Mouse (Mus musculus) lung, embryonic 16.5 days (tissue): ENCODE measurements around the gene Klf16. TPM values are rescaled to one million over a fixed set of nuclear protein-coding genes. Genes with fewer than 3 reads are reported as not detected.

Source experiments
- ATAC-seq: fragments of 200-750 bp; cut with Nextera tagmentation; 2 replicates; pipeline ENCODE4 v1.8.0; 2017; ENCODE audit warnings: low read depth, mild to moderate bottlenecking, moderate library complexity
- H3K27ac ChIP-seq: fragments of 300-500 bp; sonication (generic); 2 replicates; pipeline ENCODE4 v1.5.1; 2014; ENCODE audit warnings: mild to moderate bottlenecking, control low read depth, low read length
- H3K27me3 ChIP-seq: fragments of 300-500 bp; sonication (generic); 2 replicates; pipeline ENCODE4 v1.6.1; 2014; ENCODE audit warnings: low read depth, low read length, mixed read lengths; ENCODE audit not compliant: control insufficient read depth, insufficient read depth
- H3K36me3 ChIP-seq: fragments of 300-500 bp; sonication (generic); 2 replicates; pipeline ENCODE4 v1.6.1; 2014; ENCODE audit warnings: low read length; ENCODE audit not compliant: control insufficient read depth, insufficient read depth
- H3K4me1 ChIP-seq: fragments of 300-500 bp; sonication (generic); replicated peaks from 2 replicates; pipeline ENCODE4 v1.6.1; 2014; ENCODE audit warnings: low read length, mixed read lengths; ENCODE audit not compliant: control insufficient read depth, insufficient read depth
- H3K4me2 ChIP-seq: fragments of 300-500 bp; sonication (generic); 2 replicates; pipeline ENCODE4 v1.6.1; 2014; ENCODE audit warnings: low read depth, low read length, control low read depth
- H3K4me3 ChIP-seq: fragments of 300-500 bp; sonication (generic); 2 replicates; pipeline ENCODE4 v1.5.1; 2014; ENCODE audit warnings: mild to moderate bottlenecking, low read length, control low read depth
- H3K9ac ChIP-seq: fragments of 300-500 bp; sonication (generic); 2 replicates; pipeline ENCODE4 v1.6.1; 2014; ENCODE audit warnings: low read length, control low read depth
- H3K9me3 ChIP-seq: fragments of 300-500 bp; sonication (generic); 2 replicates; pipeline ENCODE4 v1.6.1; 2016; ENCODE audit warnings: low read length; ENCODE audit not compliant: control insufficient read depth
- WGBS: fragments of 180-500 bp; shearing (Covaris S2); extraction: QIAGEN DNeasy Blood & Tissue Kit; methylation state at CpG from one replicate; pipeline ENCODE4 v1.1.7; 2014; 5-methylcytosine and 5-hydroxymethylcytosine counted together
- polyA plus RNA-seq: library from polyadenylated mRNA; unstranded; fragments of >200 nt; fragmentation: Nextera tagmentation; extraction: Ambion mirVana; gene quantifications from 2 replicates; pipeline ENCODE4 v1.2.1, GENCODE M21; 2015

The Klf16 gene
- polyA plus RNA-seq, 1 experiment from 2014 or later, result 8.2 TPM

DNA sequence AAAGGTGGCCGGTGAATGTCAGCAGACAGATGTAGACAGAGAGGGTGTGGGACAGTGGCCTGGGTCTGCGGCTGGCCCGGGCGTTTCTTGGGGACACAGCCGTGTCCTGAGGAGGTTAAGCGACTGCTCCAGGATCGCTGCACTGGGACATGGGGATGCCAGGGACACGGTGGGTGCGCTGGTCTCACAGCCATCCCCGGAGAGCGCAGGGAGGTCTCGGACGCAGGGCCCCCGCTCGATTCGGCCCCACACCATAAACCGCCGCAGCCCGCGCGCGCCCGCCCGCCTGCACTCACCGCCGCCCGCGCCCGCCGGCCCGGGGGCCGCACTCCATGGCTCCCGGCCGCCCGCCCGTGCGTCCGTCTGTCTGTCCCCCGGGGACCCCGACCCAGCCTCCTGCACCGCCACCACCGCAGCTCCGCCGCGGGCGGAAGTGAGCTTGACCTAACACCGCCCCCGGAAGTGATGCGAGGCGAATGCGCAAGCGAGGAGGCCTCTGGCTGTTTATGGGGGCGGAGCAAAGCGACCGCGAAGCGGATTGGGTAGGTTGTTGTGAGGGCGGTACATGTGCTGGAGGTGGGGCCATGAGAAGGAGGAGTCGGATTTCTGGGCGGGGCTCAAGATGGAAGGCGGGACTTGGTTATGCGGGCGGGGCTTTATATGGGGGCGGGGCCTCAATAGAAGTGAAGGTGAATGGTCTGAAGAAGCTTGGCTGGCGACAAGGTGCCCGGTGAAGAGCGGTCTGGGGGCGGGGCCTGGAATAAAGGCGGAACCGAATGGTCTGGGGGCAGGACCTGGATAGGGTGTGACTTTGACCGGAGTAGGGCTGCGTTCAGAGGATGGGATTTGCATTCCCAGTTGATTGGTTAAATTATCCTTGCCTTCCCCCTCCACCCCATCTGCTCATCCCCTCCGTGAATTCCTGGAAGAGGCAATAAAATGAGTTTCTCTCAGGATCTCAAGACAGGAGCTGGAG lies 13.0 kb upstream of the Klf16 start, which contains the start of gene Abhd17a:
TSS of gene Abhd17a (minus strand) at position 463 of the 976 bp plus-strand sequence.
- Histone ChIP-seq H3K27ac (peak within 1 kb of the TSS; percentile 59), H3K36me3 (0 out of 2 replicates have a peak, but pooled peaks cover 2% of the 10 kb centered on the region), H3K4me2 (peak within 1 kb of the TSS; percentile 98), H3K9me3 (no peaks in the 10 kb centered on the region), H3K4me1 (peaks cover 22% of the 10 kb centered on the region), H3K27me3 (no peaks in the 10 kb centered on the region), H3K4me3 (peak within 1 kb of the TSS; percentile 90), H3K9ac (peak within 1 kb of the TSS; percentile 93)
- under 1% methylated on average over 69 of the region's 73 CpGs for WGBS
- ATAC-seq, result peak; percentile 98

DNA sequence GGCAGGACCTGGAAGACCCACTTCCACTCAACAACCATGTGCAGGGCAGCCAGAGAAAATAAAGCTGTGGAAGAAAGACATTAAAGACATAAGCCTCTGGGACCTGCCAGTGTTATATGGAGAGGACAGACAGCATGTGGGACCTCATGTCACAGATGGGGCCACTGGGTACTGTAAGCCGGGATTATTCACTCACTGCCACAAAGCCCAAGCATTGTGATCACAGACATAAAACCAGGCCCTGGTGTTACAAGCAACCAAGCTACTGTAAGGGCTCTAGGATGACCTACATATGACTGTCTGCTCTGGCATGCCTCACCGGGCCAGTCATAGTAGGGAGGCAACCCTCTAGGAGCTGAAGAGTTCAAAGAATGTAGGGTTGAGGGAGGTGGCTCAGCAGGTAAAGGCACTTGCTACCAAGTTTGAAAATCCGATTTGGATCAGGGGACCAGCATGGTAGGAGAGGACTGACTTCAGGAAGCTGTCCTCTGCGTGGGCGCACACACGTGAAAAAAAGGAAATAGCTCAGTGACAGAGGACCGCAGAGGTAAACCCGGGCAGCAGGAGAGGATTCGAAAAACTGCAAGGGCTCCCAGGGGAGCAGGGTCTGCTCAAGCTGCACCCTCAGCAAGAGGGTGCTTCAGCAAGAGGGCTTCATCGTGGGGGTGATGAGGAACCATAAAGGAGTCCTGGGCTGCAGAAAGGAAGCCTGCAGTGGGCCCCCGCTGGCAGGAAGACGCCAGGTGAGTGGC lies 12.2 kb upstream of the Klf16 start:
- Histone ChIP-seq H3K4me3 (peak overlapping the region; percentile 90), H3K9ac (peak overlapping the region; percentile 93), H3K9me3 (no peaks in the 10 kb centered on the region), H3K27ac (peak overlapping the region; percentile 59), H3K4me2 (peak overlapping the region; percentile 98), H3K4me1 (peaks cover 29% of the 10 kb centered on the region), H3K27me3 (no peaks in the 10 kb centered on the region), H3K36me3 (0 out of 2 replicates have a peak, but pooled peaks cover 2% of the 10 kb centered on the region)
- ATAC-seq, result no peak
- WGBS, result 9% methylated on average over 12 of the region's 12 CpGs

DNA sequence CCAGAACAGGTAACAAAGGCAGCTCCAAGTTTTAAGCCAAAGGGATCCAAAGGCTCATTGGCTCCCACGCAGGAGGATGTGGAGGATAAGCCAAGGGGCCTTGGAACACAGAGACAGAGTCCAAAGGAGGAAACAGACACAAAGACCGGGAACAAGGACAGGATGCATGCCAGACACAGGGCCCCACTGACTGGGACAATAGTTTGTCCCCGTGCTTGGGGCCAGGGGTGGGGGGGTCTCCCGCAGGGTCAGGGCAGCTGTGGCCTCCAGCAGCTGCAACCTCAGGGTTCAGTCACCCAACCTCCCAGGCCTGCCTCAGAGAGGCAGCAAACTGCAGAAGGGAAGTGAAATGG lies 10.2 kb upstream of the Klf16 start:
- peak overlapping the region; percentile 38 for H3K4me2 ChIP-seq
- H3K9me3 ChIP-seq, result no peaks in the 10 kb centered on the region
- ATAC-seq, result peak; percentile 29
- 47% methylated on average over 2 of the region's 4 CpGs for WGBS
- H3K36me3 ChIP-seq, result peaks cover 4% of the 10 kb centered on the region; the same call in 1 of the 2 replicates
- H3K27ac ChIP-seq, result peak overlapping the region; percentile 88
- H3K27me3 ChIP-seq, result no peaks in the 10 kb centered on the region
- peak overlapping the region; percentile 37 for H3K4me3 ChIP-seq
- H3K9ac ChIP-seq, result peak overlapping the region; percentile 49
- H3K4me1 ChIP-seq, result peaks cover 29% of the 10 kb centered on the region

DNA sequence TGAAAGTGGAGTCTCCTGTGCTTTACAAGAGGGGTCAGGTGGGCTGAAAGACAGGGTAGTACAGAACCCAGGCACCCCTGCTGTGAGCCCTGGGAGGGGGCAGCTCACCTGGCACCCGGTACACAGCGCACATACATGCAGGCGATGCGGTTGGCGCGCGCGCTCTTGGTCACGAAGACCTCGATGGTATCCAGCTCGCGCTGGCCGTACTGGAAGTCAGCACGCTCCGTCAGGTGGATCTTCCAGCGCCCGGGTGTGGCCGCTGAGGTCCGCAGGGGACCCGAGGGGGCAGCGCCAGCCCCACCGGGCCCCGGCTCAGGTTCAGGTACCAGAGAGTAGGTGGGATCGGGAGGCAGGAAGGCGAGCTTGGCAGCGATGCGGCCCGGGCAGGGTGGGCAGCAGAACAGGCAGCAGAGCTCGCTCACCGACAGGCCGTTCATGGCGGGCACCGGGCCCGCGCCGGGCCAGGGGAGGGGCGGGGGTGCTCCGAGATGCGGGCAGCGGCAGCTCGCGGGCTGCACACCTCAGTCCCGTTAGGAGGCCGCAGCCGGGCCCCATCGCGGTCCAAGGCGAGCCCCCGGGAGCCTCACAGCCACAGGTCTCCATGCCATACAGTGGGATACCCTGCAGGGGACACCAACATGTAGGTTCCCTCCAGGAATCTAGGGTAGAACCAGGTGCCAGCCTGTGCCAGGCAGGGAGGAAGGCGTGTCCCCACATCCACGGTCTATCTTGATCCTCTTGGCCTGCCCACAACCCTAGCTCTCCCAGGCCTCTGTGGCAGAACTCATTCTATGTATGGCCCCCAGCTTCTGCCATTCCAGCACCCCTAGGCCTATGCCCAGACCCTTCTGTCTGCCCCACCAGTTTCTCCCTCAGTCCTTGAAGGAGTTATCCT lies 9.5 kb upstream of the Klf16 start:
- ATAC-seq, result no peak
- no peaks in the 10 kb centered on the region for H3K27me3 ChIP-seq
- H3K9ac ChIP-seq, result peak overlapping the region; percentile 49
- peaks cover 4% of the 10 kb centered on the region; the same call in 1 of the 2 replicates for H3K36me3 ChIP-seq
- peak overlapping the region; percentile 38 for H3K4me2 ChIP-seq
- peak overlapping the region; percentile 88 for H3K27ac ChIP-seq
- 91% methylated on average over 48 of the region's 51 CpGs for WGBS
- H3K4me3 ChIP-seq, result peak overlapping the region; percentile 37
- H3K4me1 ChIP-seq, result peaks cover 29% of the 10 kb centered on the region
- no peaks in the 10 kb centered on the region for H3K9me3 ChIP-seq

DNA sequence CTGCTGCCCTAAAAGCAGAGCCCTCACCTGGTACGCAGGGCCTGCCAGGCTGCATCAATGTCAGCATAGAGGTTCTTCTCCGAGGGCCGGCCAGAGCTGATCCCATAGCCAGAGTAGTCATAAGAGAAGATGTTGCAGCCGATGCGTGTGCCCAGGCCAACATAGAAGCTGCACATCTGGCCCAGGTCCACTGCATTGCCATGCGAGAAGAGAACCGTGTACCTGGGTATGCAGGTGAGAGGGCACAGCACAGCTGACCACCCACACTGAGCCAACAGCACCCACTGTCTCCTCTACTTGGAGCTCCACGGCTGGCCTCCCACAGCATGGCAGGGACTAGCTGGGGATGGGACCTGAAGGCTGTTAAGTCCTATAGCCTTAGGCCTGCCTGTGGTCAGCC lies 8.5 kb upstream of the Klf16 start:
- Histone ChIP-seq H3K9ac (peak overlapping the region; percentile 46; the same call in 1 of the 2 replicates), H3K36me3 (peaks cover 4% of the 10 kb centered on the region; the same call in 1 of the 2 replicates), H3K4me3 (peak overlapping the region; percentile 37), H3K4me1 (peaks cover 29% of the 10 kb centered on the region), H3K27ac (no peak overlapping the region), H3K27me3 (no peaks in the 10 kb centered on the region), H3K9me3 (no peaks in the 10 kb centered on the region), H3K4me2 (peak overlapping the region; percentile 38)
- WGBS, result 87% methylated on average over 8 of the region's 8 CpGs
- ATAC-seq, result no peak

DNA sequence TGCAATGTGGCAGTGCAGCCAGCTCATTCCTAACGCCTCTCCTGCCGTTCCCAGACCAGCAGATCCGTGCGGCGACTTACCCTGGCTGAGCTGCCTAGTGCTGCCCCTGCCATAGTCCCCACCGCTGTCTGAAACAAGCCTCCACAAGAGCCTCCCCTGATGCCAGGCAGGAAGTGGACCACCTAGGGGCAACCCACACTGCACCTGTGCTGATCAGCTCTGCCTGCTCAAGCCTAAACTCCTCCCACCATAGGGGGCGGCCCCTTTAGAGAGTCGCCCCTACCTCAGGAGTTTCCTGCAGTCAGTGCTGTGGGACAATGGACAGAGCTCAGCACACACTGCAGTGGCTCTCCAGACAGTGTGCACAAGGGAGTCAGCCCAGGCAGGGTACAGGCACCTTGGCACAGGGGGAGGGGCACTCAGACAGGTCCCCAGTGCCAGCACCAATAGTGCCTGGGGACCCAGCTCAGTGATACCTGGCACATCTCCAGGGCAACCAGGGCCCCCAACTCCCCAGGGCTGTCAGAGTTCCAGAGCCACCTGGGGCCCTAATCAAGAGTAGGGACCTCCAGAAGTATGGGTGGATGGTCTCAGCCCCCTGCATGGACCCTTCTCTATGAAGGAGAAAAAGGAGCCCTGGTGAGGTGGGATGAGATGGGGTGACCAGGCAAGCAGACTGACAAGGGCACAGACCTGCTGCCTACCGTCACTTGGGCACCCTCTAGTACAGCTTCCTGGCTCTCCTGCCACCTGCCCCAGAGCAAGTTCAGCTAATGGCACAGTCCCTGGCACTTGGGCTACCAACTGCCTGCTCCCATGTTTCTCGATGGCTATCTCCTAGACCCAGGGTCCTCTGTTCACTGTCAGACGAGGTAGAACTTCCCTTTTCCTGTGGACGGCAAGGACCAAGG lies 7.8 kb upstream of the Klf16 start:
- Histone ChIP-seq H3K27me3 (no peaks in the 10 kb centered on the region), H3K4me2 (peak overlapping the region; percentile 38), H3K27ac (no peak overlapping the region), H3K9me3 (no peaks in the 10 kb centered on the region), H3K36me3 (peaks cover 4% of the 10 kb centered on the region; the same call in 1 of the 2 replicates), H3K4me1 (peaks cover 29% of the 10 kb centered on the region), H3K9ac (peak overlapping the region; percentile 46; the same call in 1 of the 2 replicates), H3K4me3 (peak overlapping the region; percentile 37)
- 65% methylated on average over 12 of the region's 12 CpGs for WGBS
- ATAC-seq, result no peak; the same call in 1 of the 2 replicates

DNA sequence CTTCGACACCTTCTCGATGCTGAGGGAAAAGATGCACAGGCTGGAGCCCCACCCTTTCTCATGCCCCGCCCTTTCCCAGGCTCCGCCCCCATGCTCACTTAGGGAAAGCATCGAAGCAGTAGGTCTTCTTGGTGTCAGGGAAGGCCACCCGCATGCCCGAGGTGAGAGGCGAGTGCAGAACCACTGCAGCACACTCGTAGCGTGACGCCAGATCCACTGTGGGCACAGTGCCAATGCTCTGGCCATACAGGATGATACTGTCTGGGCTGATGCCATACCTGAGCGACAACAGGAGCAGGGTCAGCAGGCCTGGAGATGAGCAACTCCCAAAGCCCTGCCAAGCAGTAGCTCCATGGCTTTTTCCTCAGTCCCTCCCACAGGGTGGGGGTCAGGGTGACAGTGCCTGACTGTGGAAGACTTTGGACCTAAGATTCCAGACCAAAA lies 6.9 kb upstream of the Klf16 start:
- no peak overlapping the region for H3K27ac ChIP-seq
- H3K27me3 ChIP-seq, result no peaks in the 10 kb centered on the region
- no peaks in the 10 kb centered on the region for H3K9me3 ChIP-seq
- no peak for ATAC-seq
- no peak overlapping the region for H3K9ac ChIP-seq
- H3K4me3 ChIP-seq, result no peak overlapping the region
- peaks cover 4% of the 10 kb centered on the region; the same call in 1 of the 2 replicates for H3K36me3 ChIP-seq
- H3K4me1 ChIP-seq, result peaks cover 25% of the 10 kb centered on the region
- WGBS, result 51% methylated on average over 12 of the region's 12 CpGs
- no peak overlapping the region for H3K4me2 ChIP-seq

DNA sequence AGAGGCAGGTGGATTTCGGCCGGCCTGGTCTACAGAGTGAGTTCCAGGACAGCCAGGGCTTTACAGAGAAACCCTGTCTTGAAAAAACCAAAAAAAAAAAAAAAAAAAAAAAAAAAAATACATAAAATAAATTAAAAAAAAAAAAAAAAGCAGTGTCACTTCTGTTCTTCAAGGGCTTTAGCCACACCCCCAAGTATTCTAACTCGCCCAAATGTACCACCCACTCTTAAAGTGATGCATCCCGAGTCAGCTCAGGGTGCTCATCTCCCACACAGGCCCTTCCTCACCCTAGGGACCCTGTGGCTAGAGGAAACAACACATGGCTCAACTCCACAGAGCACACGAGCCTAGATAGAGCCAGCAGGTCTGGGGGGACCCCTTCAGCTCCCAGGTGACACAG lies 5.9 kb upstream of the Klf16 start:
- no peak overlapping the region for H3K4me3 ChIP-seq
- peaks cover 23% of the 10 kb centered on the region for H3K4me1 ChIP-seq
- no peak overlapping the region for H3K4me2 ChIP-seq
- ATAC-seq, result no peak
- H3K36me3 ChIP-seq, result peaks cover 4% of the 10 kb centered on the region; the same call in 1 of the 2 replicates
- H3K27ac ChIP-seq, result no peak overlapping the region
- no peaks in the 10 kb centered on the region for H3K9me3 ChIP-seq
- WGBS, result 75% methylated on average over 5 of the region's 5 CpGs
- no peak overlapping the region for H3K9ac ChIP-seq
- no peaks in the 10 kb centered on the region for H3K27me3 ChIP-seq
